Mouse (Mus musculus): ENCODE measurements around the gene Gm20388. TPM values are rescaled to one million over a fixed set of nuclear protein-coding genes. Genes with fewer than 3 reads are reported as not detected.
"Not testable (repeated sequence)": the region's sequence is repeated elsewhere in the genome, so short reads cannot be mapped to it uniquely, and the experiment has no call there.

Gene Gm20388
- polyA plus RNA-seq, 1 experiment from 2014 or later, result not detected

DNA sequence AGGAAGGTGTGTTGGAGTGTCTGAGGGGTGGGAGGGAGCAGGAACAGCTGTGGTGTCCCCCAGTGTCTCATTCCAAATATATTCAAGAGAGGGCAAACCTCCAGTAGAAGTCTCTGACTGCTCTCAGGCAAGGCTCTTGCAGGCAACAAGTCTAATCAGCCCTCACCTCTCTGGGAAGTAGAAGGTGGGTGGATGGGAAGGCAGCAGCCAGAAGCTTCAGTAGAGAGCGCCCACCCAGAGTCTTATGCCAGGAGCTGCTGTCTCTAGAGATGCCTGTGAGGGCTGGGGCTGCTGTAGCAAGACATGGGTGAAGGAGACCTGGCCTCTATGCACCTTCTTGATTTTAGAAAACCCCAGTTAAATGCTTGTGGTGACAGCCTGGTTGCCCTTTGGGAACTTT is 3317.8 kb downstream of the Gm20388 start:
- Histone ChIP-seq H3K9ac (ENCODE audit: low read length) (no peak overlapping the region), H3K27ac (ENCODE audit: low read depth, low read length) (no peak overlapping the region), H3K27me3 (ENCODE audit: control insufficient read depth, insufficient read depth, low read length) (peaks cover under 1% of the 10 kb centered on the region; the same call in 1 of the 2 replicates), H3K4me3 (ENCODE audit: low read depth, low read length) (no peak overlapping the region), H3K9me3 (ENCODE audit: control insufficient read depth, low read length) (no peaks in the 10 kb centered on the region), H3K36me3 (ENCODE audit: control insufficient read depth, insufficient read depth, low read length) (no peaks in the 10 kb centered on the region; the same call in 1 of the 2 replicates), H3K4me1 (ENCODE audit: control insufficient read depth, insufficient read depth, low read length) (peaks cover 10% of the 10 kb centered on the region), H3K4me2 (no peak overlapping the region)
- ATAC-seq (ENCODE audit: low FRiP score) (no peak), DNase-seq (ENCODE audit: low spot score, missing footprints) (no peak)
- WGBS, result 94% methylated on average over 1 of the region's 1 CpGs

DNA sequence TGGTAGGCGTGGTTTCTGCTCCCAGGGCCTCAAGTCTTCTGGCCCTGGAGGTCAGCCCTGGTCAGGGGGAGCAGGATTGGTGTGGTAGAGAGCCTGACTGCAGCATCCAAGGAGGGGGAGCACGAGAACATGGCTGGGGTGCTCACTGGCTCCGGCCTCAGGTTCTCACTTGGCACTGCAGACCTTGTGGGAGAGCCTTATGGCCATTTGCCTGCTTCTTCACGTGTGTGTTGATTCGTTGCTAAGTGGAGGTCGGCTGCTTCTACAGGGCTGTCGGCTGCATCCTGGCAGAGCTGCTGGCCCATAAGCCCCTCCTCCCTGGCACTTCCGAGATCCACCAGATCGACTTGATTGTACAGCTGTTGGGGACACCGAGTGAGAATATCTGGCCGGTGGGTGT is 3319.7 kb downstream of the Gm20388 start:
- WGBS, result 87% methylated on average over 11 of the region's 11 CpGs
- H3K9ac ChIP-seq (ENCODE audit: low read length); DNase-seq (ENCODE audit: low spot score, missing footprints); H3K9me3 ChIP-seq (ENCODE audit: control insufficient read depth, low read length); H3K4me3 ChIP-seq (ENCODE audit: low read depth, low read length); H3K36me3 ChIP-seq (ENCODE audit: control insufficient read depth, insufficient read depth, low read length); H3K4me2 ChIP-seq; H3K4me1 ChIP-seq (ENCODE audit: control insufficient read depth, insufficient read depth, low read length); H3K27ac ChIP-seq (ENCODE audit: low read depth, low read length); ATAC-seq (ENCODE audit: low FRiP score): not testable (repeated sequence)
- H3K27me3 ChIP-seq (ENCODE audit: control insufficient read depth, insufficient read depth, low read length), result peaks cover 11% of the 10 kb centered on the region; the same call in 1 of the 2 replicates

DNA sequence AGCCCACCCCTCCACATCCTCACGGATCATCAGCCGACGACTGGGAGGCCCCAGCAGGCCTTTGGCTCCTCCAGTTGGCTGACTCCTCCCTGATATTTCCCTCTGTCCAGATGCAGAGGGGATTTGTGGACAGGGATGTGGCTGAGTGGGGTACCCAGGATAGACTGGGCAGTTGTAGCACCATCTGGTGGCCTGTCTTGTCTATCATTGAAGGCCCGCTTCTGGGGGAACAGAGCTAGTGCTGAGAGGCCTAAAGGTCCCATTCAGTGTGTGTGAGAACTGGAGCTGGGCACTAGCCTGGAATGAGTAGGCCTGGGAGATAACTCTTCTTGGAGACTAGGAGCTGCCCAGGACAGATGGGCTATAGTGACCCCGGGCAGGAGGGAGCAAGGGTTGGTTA is 3321.1 kb downstream of the Gm20388 start:
- no peak for ATAC-seq (ENCODE audit: low FRiP score)
- H3K4me1 ChIP-seq (ENCODE audit: control insufficient read depth, insufficient read depth, low read length), result peaks cover 7% of the 10 kb centered on the region
- no peak for DNase-seq (ENCODE audit: low spot score, missing footprints)

DNA sequence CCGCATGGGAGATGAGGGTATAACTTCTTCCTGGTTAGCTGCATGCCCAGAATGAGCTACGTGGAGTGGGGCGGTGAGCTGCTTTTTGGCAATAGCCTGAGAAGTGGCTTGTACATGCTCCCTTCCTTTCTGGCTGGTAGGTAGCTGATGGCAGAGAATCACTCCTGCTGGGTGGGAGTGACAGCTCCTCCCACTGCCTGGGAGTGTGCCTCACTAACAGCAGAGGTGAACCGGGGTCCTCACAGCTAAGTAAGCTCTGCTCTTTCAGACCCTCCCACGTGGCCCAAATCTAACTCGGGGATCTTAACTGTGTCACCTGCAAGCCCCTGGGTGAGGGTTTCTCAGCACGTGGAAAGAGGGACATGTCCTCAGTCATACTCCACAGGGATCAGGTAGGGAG is 3321.9 kb downstream of the Gm20388 start:
- Histone ChIP-seq H3K4me3 (ENCODE audit: low read depth, low read length) (no peak overlapping the region), H3K27ac (ENCODE audit: low read depth, low read length) (no peak overlapping the region), H3K9ac (ENCODE audit: low read length) (no peak overlapping the region), H3K36me3 (ENCODE audit: control insufficient read depth, insufficient read depth, low read length) (no peaks in the 10 kb centered on the region), H3K27me3 (ENCODE audit: control insufficient read depth, insufficient read depth, low read length) (peaks cover 13% of the 10 kb centered on the region; the same call in 1 of the 2 replicates), H3K4me1 (ENCODE audit: control insufficient read depth, insufficient read depth, low read length) (peaks cover 7% of the 10 kb centered on the region), H3K9me3 (ENCODE audit: control insufficient read depth, low read length) (no peaks in the 10 kb centered on the region), H3K4me2 (no peak overlapping the region)
- ATAC-seq (ENCODE audit: low FRiP score) (no peak), DNase-seq (ENCODE audit: low spot score, missing footprints) (no peak)
- WGBS, result 32% methylated on average over 7 of the region's 7 CpGs

More for the DNA sequence above, 3321.1 kb downstream of the Gm20388 start:
- H3K27me3 ChIP-seq (ENCODE audit: control insufficient read depth, insufficient read depth, low read length), result peaks cover 13% of the 10 kb centered on the region; the same call in 1 of the 2 replicates
- no peak overlapping the region for H3K9ac ChIP-seq (ENCODE audit: low read length)
- no peaks in the 10 kb centered on the region; the same call in 1 of the 2 replicates for H3K36me3 ChIP-seq (ENCODE audit: control insufficient read depth, insufficient read depth, low read length)
- no peak overlapping the region for H3K27ac ChIP-seq (ENCODE audit: low read depth, low read length)
- WGBS, result 65% methylated on average over 5 of the region's 5 CpGs
- no peak overlapping the region for H3K4me3 ChIP-seq (ENCODE audit: low read depth, low read length)
- no peaks in the 10 kb centered on the region for H3K9me3 ChIP-seq (ENCODE audit: control insufficient read depth, low read length)
- H3K4me2 ChIP-seq, result no peak overlapping the region

DNA sequence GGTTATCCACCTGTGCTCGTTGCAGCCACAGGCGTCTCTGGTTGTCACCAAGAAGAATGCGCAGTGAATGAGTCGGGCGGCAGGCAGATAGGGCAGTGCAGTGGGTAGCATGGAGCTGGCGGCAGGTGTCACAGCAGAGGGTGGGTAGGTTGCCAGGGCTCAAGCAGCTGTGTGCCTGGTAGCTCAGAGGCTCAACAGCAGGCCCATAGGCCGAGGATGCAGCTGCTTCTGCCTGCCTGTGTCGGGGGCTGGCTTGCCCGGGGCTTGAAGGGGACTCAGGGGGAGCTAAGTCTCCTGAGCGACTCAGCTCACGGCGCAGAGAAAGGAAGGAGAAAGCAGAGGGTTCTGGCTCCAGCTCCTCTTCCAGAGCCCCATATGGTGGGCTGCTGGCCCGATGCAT is 3322.7 kb downstream of the Gm20388 start:
- Histone ChIP-seq H3K27ac (ENCODE audit: low read depth, low read length) (no peak overlapping the region), H3K27me3 (ENCODE audit: control insufficient read depth, insufficient read depth, low read length) (peaks cover 13% of the 10 kb centered on the region; the same call in 1 of the 2 replicates), H3K36me3 (ENCODE audit: control insufficient read depth, insufficient read depth, low read length) (no peaks in the 10 kb centered on the region), H3K9me3 (ENCODE audit: control insufficient read depth, low read length) (no peaks in the 10 kb centered on the region), H3K9ac (ENCODE audit: low read length) (no peak overlapping the region), H3K4me3 (ENCODE audit: low read depth, low read length) (no peak overlapping the region), H3K4me1 (ENCODE audit: control insufficient read depth, insufficient read depth, low read length) (peaks cover 7% of the 10 kb centered on the region), H3K4me2 (no peak overlapping the region)
- DNase-seq (ENCODE audit: low spot score, missing footprints), result no peak
- ATAC-seq (ENCODE audit: low FRiP score), result no peak
- 64% methylated on average over 13 of the region's 13 CpGs for WGBS

DNA sequence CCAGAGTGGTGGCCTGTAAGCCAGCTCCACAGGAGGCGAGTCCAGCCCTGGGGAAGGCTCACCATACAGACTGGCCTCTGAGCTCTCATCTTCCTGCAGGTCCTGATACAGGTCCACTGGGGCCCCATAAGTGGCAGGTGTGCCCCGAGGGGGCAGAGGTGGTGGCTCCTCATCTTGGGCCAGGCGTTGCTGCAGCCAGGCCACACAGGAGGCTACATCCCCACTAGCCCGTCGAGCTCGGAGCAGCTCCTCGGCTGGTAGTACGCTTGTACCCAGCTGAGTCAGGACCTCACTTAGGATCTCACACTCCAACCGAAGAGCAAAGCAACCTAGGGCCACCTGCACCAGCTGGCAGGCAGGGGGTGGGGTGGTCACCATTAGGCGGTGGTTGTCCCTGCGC is 3323.1 kb downstream of the Gm20388 start:
- ATAC-seq (ENCODE audit: low FRiP score) (no peak), DNase-seq (ENCODE audit: low spot score, missing footprints) (no peak)
- H3K4me3 ChIP-seq (ENCODE audit: low read depth, low read length), result no peak overlapping the region
- peaks cover 13% of the 10 kb centered on the region; the same call in 1 of the 2 replicates for H3K27me3 ChIP-seq (ENCODE audit: control insufficient read depth, insufficient read depth, low read length)
- 81% methylated on average over 11 of the region's 11 CpGs for WGBS
- H3K36me3 ChIP-seq (ENCODE audit: control insufficient read depth, insufficient read depth, low read length), result no peaks in the 10 kb centered on the region
- H3K27ac ChIP-seq (ENCODE audit: low read depth, low read length), result no peak overlapping the region
- H3K4me2 ChIP-seq, result no peak overlapping the region
- H3K9me3 ChIP-seq (ENCODE audit: control insufficient read depth, low read length), result no peaks in the 10 kb centered on the region
- H3K4me1 ChIP-seq (ENCODE audit: control insufficient read depth, insufficient read depth, low read length), result peaks cover 7% of the 10 kb centered on the region
- H3K9ac ChIP-seq (ENCODE audit: low read length), result no peak overlapping the region

DNA sequence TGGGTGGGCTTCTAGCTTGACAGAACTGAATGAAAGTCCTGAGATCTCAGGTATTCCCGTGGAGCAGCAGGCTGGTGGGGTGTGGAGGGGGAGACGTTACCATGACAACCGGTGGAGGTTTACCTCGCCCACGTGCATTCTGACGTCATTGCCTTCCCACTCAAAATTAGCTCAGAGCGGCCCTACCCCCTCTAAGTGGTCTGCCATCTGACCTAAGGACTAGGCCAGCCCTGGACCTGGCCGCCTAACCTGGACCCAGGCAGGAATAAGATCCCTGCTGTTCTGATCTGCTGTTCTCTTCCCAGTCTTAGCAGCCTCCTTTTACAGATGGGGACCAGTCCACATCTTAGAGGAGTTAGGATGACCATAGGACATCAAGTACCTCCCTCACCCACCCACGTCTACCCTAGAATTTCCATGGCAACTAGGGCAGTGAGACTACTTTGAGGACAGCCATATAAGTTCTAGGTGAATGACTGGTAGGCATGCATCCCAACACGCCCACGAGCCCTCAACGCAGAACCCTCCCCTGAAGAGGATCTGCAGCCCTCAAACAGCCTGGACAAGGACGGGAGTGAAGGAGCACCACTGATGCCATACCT is 3324.4 kb downstream of the Gm20388 start:
- DNase-seq (ENCODE audit: low spot score, missing footprints) (no peak), ATAC-seq (ENCODE audit: low FRiP score) (peak; percentile 10; the same call in 1 of the 2 replicates)
- H3K9me3 ChIP-seq (ENCODE audit: control insufficient read depth, low read length), result no peaks in the 10 kb centered on the region
- H3K4me3 ChIP-seq (ENCODE audit: low read depth, low read length), result peak overlapping the region; percentile 44
- H3K4me1 ChIP-seq (ENCODE audit: control insufficient read depth, insufficient read depth, low read length), result peaks cover 7% of the 10 kb centered on the region
- H3K36me3 ChIP-seq (ENCODE audit: control insufficient read depth, insufficient read depth, low read length), result no peaks in the 10 kb centered on the region
- no peak overlapping the region for H3K27ac ChIP-seq (ENCODE audit: low read depth, low read length)
- H3K27me3 ChIP-seq (ENCODE audit: control insufficient read depth, insufficient read depth, low read length), result peaks cover 13% of the 10 kb centered on the region; the same call in 1 of the 2 replicates
- H3K4me2 ChIP-seq, result peak overlapping the region; percentile 79
- peak overlapping the region; percentile 58 for H3K9ac ChIP-seq (ENCODE audit: low read length)
- 34% methylated on average over 13 of the region's 13 CpGs for WGBS

DNA sequence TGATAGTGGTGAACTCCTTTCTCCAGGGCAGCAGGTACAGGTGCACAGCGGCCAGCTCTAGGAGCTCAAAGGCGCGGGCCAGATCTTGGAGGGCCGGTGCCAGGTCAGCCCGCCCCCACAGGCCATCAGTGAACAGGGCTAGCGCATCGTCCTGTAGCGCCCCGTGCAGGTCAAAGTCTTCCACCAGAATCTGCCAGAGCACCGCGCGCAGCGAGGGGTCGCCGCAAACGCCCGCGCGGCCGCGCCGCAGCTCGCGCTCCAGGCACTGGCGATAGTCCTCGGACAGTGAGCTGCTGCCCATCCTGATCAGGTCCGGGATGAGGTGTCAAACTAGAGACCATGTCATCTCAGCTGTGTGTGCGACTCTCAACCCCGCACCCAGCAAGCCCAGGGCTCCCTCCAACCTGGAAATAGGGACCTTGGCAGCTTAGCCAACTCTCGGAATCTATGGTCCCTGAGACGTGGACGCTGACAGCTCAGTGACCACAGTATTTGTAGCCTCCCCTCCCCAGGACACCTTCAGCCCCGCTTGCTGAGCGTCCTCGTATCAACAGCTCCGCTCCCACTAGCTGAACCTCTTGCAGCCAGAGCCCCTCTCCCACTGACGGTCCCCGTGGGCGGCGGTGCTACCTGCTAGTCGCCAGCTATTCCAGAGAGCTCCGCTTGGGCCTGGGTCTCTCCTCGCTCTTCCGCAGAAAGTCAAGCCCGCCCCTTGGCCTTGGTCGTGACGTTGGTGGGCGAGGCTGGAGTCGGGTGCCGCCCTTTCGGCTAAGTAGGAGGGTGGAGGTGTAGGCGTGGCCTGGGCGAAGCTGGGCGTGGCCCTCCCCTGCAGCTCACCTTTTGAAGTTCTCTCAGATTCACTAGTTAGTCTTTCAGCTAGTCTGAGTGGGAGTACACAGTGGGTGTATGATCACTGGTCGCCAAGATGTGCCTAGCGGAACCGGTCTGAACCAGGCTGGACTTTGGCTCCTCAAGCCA is 3325.2 kb downstream of the Gm20388 start, which contains the start of gene Spata2l:
Spata2l (minus strand) TSS at position 714 of the 978 bp plus-strand sequence.
- H3K4me3 ChIP-seq (ENCODE audit: low read depth, low read length), result peak within 1 kb of the TSS; percentile 44
- peaks cover 7% of the 10 kb centered on the region for H3K4me1 ChIP-seq (ENCODE audit: control insufficient read depth, insufficient read depth, low read length)
- H3K27me3 ChIP-seq (ENCODE audit: control insufficient read depth, insufficient read depth, low read length), result peaks cover 13% of the 10 kb centered on the region; the same call in 1 of the 2 replicates
- ATAC-seq (ENCODE audit: low FRiP score), result peak; percentile 89
- H3K9ac ChIP-seq (ENCODE audit: low read length), result peak within 1 kb of the TSS; percentile 58
- no peaks in the 10 kb centered on the region for H3K36me3 ChIP-seq (ENCODE audit: control insufficient read depth, insufficient read depth, low read length)
- 1% methylated on average over 57 of the region's 57 CpGs for WGBS
- H3K4me2 ChIP-seq, result peak within 1 kb of the TSS; percentile 79
- DNase-seq (ENCODE audit: low spot score, missing footprints), result peak; percentile 97
- H3K27ac ChIP-seq (ENCODE audit: low read depth, low read length), result no peak within 1 kb of the TSS
- H3K9me3 ChIP-seq (ENCODE audit: control insufficient read depth, low read length), result no peaks in the 10 kb centered on the region

DNA sequence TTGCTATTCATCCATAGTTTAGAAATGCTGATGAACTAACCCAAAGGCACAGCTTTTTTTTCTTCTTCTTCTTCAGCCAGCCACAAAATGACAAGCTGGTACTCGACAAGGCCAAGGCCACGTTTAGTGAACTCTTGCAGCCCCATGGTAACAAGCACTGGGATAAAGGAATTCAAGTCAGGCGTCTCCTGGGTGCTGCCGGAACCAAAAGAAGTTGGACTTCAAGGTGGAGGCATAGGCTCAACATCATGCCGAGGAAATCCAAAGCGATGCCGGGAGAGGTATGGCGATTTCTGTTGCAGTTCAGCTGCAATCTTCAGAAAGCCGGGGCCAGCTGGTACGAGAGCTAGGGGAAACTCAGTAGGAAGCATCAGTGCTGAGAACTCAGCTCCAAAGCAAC is 3328.8 kb downstream of the Gm20388 start:
- Histone ChIP-seq H3K27me3 (ENCODE audit: control insufficient read depth, insufficient read depth, low read length) (peaks cover 8% of the 10 kb centered on the region; the same call in 1 of the 2 replicates), H3K4me2 (no peak overlapping the region), H3K36me3 (ENCODE audit: control insufficient read depth, insufficient read depth, low read length) (no peaks in the 10 kb centered on the region), H3K9ac (ENCODE audit: low read length) (no peak overlapping the region), H3K4me1 (ENCODE audit: control insufficient read depth, insufficient read depth, low read length) (peaks cover 7% of the 10 kb centered on the region), H3K4me3 (ENCODE audit: low read depth, low read length) (no peak overlapping the region), H3K27ac (ENCODE audit: low read depth, low read length) (no peak overlapping the region), H3K9me3 (ENCODE audit: control insufficient read depth, low read length) (no peaks in the 10 kb centered on the region)
- 82% methylated on average over 10 of the region's 10 CpGs for WGBS
- DNase-seq (ENCODE audit: low spot score, missing footprints) (no peak), ATAC-seq (ENCODE audit: low FRiP score) (no peak)

Measured in midbrain, embryonic 11.5 days (tissue).